Mouse (Mus musculus): Measurements from ENCODE around the gene L3mbtl1.

L3mbtl1 gene

GRCm38 (mm10) chr2:162993881-162994616 is 50.8 kb downstream of the L3mbtl1 start:
- DNase-seq (ENCODE audit: low read depth, low spot score): no peak

GRCm38 (mm10) chr2:162998528-162999230 is 55.4 kb downstream of the L3mbtl1 start:
- DNase-seq (ENCODE audit: low read depth, low spot score): peak; percentile 74

- DNase-seq (ENCODE audit: low read depth, low spot score): no peak
These were observed 56.5 kb downstream of the L3mbtl1 start for GRCm38 (mm10) chr2:162999744-163000143.

- no peak for DNase-seq (ENCODE audit: low read depth, low spot score)
These were observed 57.8 kb downstream of the L3mbtl1 start for GRCm38 (mm10) chr2:163001071-163001470.

- DNase-seq (ENCODE audit: low read depth, low spot score): no peak
These were observed 64.0 kb downstream of the L3mbtl1 start for GRCm38 (mm10) chr2:163007299-163007698.

GRCm38 (mm10) chr2:163016916-163017743 is 73.9 kb downstream of the L3mbtl1 start, which contains the start of gene Ift52:
Gene Ift52 (plus strand): TSS chr2:163017354.
- peak; percentile 84 for DNase-seq (ENCODE audit: low read depth, low spot score)
